Mouse (Mus musculus): Measurements from ENCODE around the gene Rapgef6. TPM values are rescaled to one million over a fixed set of nuclear protein-coding genes. Genes with fewer than 3 reads are reported as not detected.

The Rapgef6 gene
- polyA plus RNA-seq, 1 experiment from 2014 or later = 13.5 TPM

- no peaks in the 10 kb centered on the region for H3K9me3 ChIP-seq (ENCODE audit: control insufficient read depth)
- no peak overlapping the region for H3K4me3 ChIP-seq (ENCODE audit: low read depth, low read length)
- no peaks in the 10 kb centered on the region; the same call in 1 of the 2 replicates for H3K36me3 ChIP-seq (ENCODE audit: control insufficient read depth, insufficient read depth)
- no peak overlapping the region for H3K27ac ChIP-seq (ENCODE audit: low read depth, low read length)
- no peaks in the 10 kb centered on the region for H3K4me1 ChIP-seq (replicated peaks; ENCODE audit: control insufficient read depth, insufficient read depth, low read length)
- no peak overlapping the region for H3K9ac ChIP-seq (ENCODE audit: low read depth, low read length)
- H3K27me3 ChIP-seq (replicated peaks; ENCODE audit: control insufficient read depth, insufficient read depth, low read length) = no peaks in the 10 kb centered on the region
- no peak overlapping the region for H3K4me2 ChIP-seq (replicated peaks; ENCODE audit: low read depth)
- 90% methylated on average over 2 of the region's 2 CpGs for WGBS
- TF ChIP-seq CTCF (IDR thresholded peaks at IDR 0.05; ENCODE audit: low read depth) = no peak
- ATAC-seq = no peak
Measured at GRCm38 (mm10) chr11:54554970-54555369, 32.3 kb downstream of the Rapgef6 start.

GRCm38 (mm10) chr11:54562761-54563160 is 40.1 kb downstream of the Rapgef6 start:
- no peak overlapping the region for H3K9ac ChIP-seq (ENCODE audit: low read depth, low read length)
- no peak overlapping the region for H3K4me3 ChIP-seq (ENCODE audit: low read depth, low read length)
- peak; percentile 60 for TF ChIP-seq CTCF (IDR thresholded peaks at IDR 0.05; ENCODE audit: low read depth)
- 85% methylated on average over 5 of the region's 5 CpGs for WGBS
- no peaks in the 10 kb centered on the region for H3K4me1 ChIP-seq (replicated peaks; ENCODE audit: control insufficient read depth, insufficient read depth, low read length)
- H3K9me3 ChIP-seq (ENCODE audit: control insufficient read depth) = no peaks in the 10 kb centered on the region
- H3K27me3 ChIP-seq (replicated peaks; ENCODE audit: control insufficient read depth, insufficient read depth, low read length) = no peaks in the 10 kb centered on the region
- H3K36me3 ChIP-seq (ENCODE audit: control insufficient read depth, insufficient read depth) = no peaks in the 10 kb centered on the region; the same call in 1 of the 2 replicates
- ATAC-seq = no peak
- H3K4me2 ChIP-seq (replicated peaks; ENCODE audit: low read depth) = no peak overlapping the region
- H3K27ac ChIP-seq (ENCODE audit: low read depth, low read length) = no peak overlapping the region

- Histone ChIP-seq H3K4me3 (ENCODE audit: low read depth, low read length) (no peak overlapping the region), H3K27ac (ENCODE audit: low read depth, low read length) (no peak overlapping the region), H3K9ac (ENCODE audit: low read depth, low read length) (no peak overlapping the region), H3K4me1 (replicated peaks; ENCODE audit: control insufficient read depth, insufficient read depth, low read length) (no peaks in the 10 kb centered on the region), H3K9me3 (ENCODE audit: control insufficient read depth) (no peaks in the 10 kb centered on the region), H3K4me2 (replicated peaks; ENCODE audit: low read depth) (no peak overlapping the region), H3K36me3 (ENCODE audit: control insufficient read depth, insufficient read depth) (no peaks in the 10 kb centered on the region), H3K27me3 (replicated peaks; ENCODE audit: control insufficient read depth, insufficient read depth, low read length) (no peaks in the 10 kb centered on the region)
- TF ChIP-seq CTCF (IDR thresholded peaks at IDR 0.05; ENCODE audit: low read depth) = no peak
- ATAC-seq = no peak
- 48% methylated on average over 1 of the region's 1 CpGs for WGBS
Measured at GRCm38 (mm10) chr11:54567959-54568358, 45.3 kb downstream of the Rapgef6 start.

GRCm38 (mm10) chr11:54574741-54575140 is 52.1 kb downstream of the Rapgef6 start:
- WGBS = 84% methylated on average over 2 of the region's 2 CpGs
- ATAC-seq = no peak
- no peak overlapping the region for H3K4me3 ChIP-seq (ENCODE audit: low read depth, low read length)
- H3K4me1 ChIP-seq (replicated peaks; ENCODE audit: control insufficient read depth, insufficient read depth, low read length) = no peaks in the 10 kb centered on the region
- no peak overlapping the region for H3K27ac ChIP-seq (ENCODE audit: low read depth, low read length)
- no peak overlapping the region for H3K4me2 ChIP-seq (replicated peaks; ENCODE audit: low read depth)
- H3K9me3 ChIP-seq (ENCODE audit: control insufficient read depth) = no peaks in the 10 kb centered on the region
- H3K9ac ChIP-seq (ENCODE audit: low read depth, low read length) = no peak overlapping the region
- TF ChIP-seq CTCF (IDR thresholded peaks at IDR 0.05; ENCODE audit: low read depth) = no peak
- no peaks in the 10 kb centered on the region for H3K36me3 ChIP-seq (ENCODE audit: control insufficient read depth, insufficient read depth)
- H3K27me3 ChIP-seq (replicated peaks; ENCODE audit: control insufficient read depth, insufficient read depth, low read length) = no peaks in the 10 kb centered on the region

GRCm38 (mm10) chr11:54592585-54592984 is 69.9 kb downstream of the Rapgef6 start:
- Histone ChIP-seq H3K27me3 (replicated peaks; ENCODE audit: control insufficient read depth, insufficient read depth, low read length) (no peaks in the 10 kb centered on the region), H3K4me3 (ENCODE audit: low read depth, low read length) (no peak overlapping the region), H3K27ac (ENCODE audit: low read depth, low read length) (no peak overlapping the region), H3K9ac (ENCODE audit: low read depth, low read length) (no peak overlapping the region), H3K4me2 (replicated peaks; ENCODE audit: low read depth) (no peak overlapping the region), H3K4me1 (replicated peaks; ENCODE audit: control insufficient read depth, insufficient read depth, low read length) (no peaks in the 10 kb centered on the region), H3K36me3 (ENCODE audit: control insufficient read depth, insufficient read depth) (no peaks in the 10 kb centered on the region; the same call in 1 of the 2 replicates), H3K9me3 (ENCODE audit: control insufficient read depth) (no peaks in the 10 kb centered on the region)
- ATAC-seq = peak; percentile 49; the same call in 1 of the 2 replicates
- 40% methylated on average over 3 of the region's 3 CpGs for WGBS
- no peak for TF ChIP-seq CTCF (IDR thresholded peaks at IDR 0.05; ENCODE audit: low read depth)

- TF ChIP-seq CTCF (IDR thresholded peaks at IDR 0.05; ENCODE audit: low read depth) = no peak
- Histone ChIP-seq H3K27ac (ENCODE audit: low read depth, low read length) (no peak overlapping the region), H3K27me3 (replicated peaks; ENCODE audit: control insufficient read depth, insufficient read depth, low read length) (no peaks in the 10 kb centered on the region), H3K9ac (ENCODE audit: low read depth, low read length) (no peak overlapping the region), H3K4me3 (ENCODE audit: low read depth, low read length) (no peak overlapping the region), H3K4me1 (replicated peaks; ENCODE audit: control insufficient read depth, insufficient read depth, low read length) (no peaks in the 10 kb centered on the region), H3K9me3 (ENCODE audit: control insufficient read depth) (no peaks in the 10 kb centered on the region), H3K36me3 (ENCODE audit: control insufficient read depth, insufficient read depth) (no peaks in the 10 kb centered on the region; the same call in 1 of the 2 replicates), H3K4me2 (replicated peaks; ENCODE audit: low read depth) (no peak overlapping the region)
- WGBS = 84% methylated on average over 2 of the region's 2 CpGs
- ATAC-seq = no peak
Measured at GRCm38 (mm10) chr11:54594049-54594448, 71.4 kb downstream of the Rapgef6 start.

- no peaks in the 10 kb centered on the region for H3K36me3 ChIP-seq (ENCODE audit: control insufficient read depth, insufficient read depth)
- no peak overlapping the region for H3K27ac ChIP-seq (ENCODE audit: low read depth, low read length)
- 37% methylated on average over 4 of the region's 4 CpGs for whole genome bisulfite sequencing
- H3K9ac ChIP-seq (ENCODE audit: low read depth, low read length) = no peak overlapping the region
- no peaks in the 10 kb centered on the region for H3K4me1 ChIP-seq (replicated peaks; ENCODE audit: control insufficient read depth, insufficient read depth, low read length)
- no peaks in the 10 kb centered on the region for H3K9me3 ChIP-seq (ENCODE audit: control insufficient read depth)
- no peaks in the 10 kb centered on the region for H3K27me3 ChIP-seq (replicated peaks; ENCODE audit: control insufficient read depth, insufficient read depth, low read length)
- no peak for ATAC-seq
- peak; percentile 24; the same call in 1 of the 2 replicates for TF ChIP-seq CTCF (IDR thresholded peaks at IDR 0.05; ENCODE audit: low read depth)
- H3K4me2 ChIP-seq (replicated peaks; ENCODE audit: low read depth) = no peak overlapping the region
- H3K4me3 ChIP-seq (ENCODE audit: low read depth, low read length) = no peak overlapping the region
Measured at GRCm38 (mm10) chr11:54595053-54595452, 72.4 kb downstream of the Rapgef6 start.
